Mouse (Mus musculus) monocyte, adult 2 months (primary cell): ENCODE measurements at regions not wholly inside any gene's neighbourhood (a gene's known extent, or its start where the extent isn't known, plus 50 kb on each side); places are given as distances from the start of the nearest gene placed in this dataset.

Experiments
- DNase-seq, 2 experiments: peaks; one replicate each; pipeline ENCODE4 v3.0.0; 2022; ENCODE audit warnings: low spot score in 2 of 2, low read depth in 1 of 2

GRCm38 (mm10) chr3:142979161-142979560 is 97.4 kb upstream of the Pkn2 start:
- DNase-seq: no peak

- DNase-seq: no peak
Observed at GRCm38 (mm10) chr3:142976519-142977394, 95.0 kb upstream of the Pkn2 start.

- DNase-seq: no peak
Observed at GRCm38 (mm10) chr3:142975606-142976005, 93.8 kb upstream of the Pkn2 start.

- no peak for DNase-seq
Observed at GRCm38 (mm10) chr3:142969501-142969900, 87.7 kb upstream of the Pkn2 start.

- no peak for DNase-seq
Observed at GRCm38 (mm10) chr3:142965604-142966003, 83.8 kb upstream of the Pkn2 start.

GRCm38 (mm10) chr3:142963818-142964372 is 82.1 kb upstream of the Pkn2 start:
- no peak for DNase-seq

- no peak for DNase-seq
Observed at GRCm38 (mm10) chr3:142957768-142958167, 76.0 kb upstream of the Pkn2 start.

- DNase-seq: peak in 1 of 2 experiments; percentile 5
Observed at GRCm38 (mm10) chr3:142948771-142949170, 67.0 kb upstream of the Pkn2 start.

- no peak for DNase-seq
Observed at GRCm38 (mm10) chr3:142941319-142942024, 59.7 kb upstream of the Pkn2 start.

GRCm38 (mm10) chr3:142940874-142941273 is 59.1 kb upstream of the Pkn2 start:
- no peak for DNase-seq

GRCm38 (mm10) chr3:142939773-142940172 is 58.0 kb upstream of the Pkn2 start:
- no peak for DNase-seq

- DNase-seq: no peak
Observed at GRCm38 (mm10) chr3:142935949-142936348, 54.1 kb upstream of the Pkn2 start.

- DNase-seq: no peak
Observed at GRCm38 (mm10) chr3:142934326-142934725, 52.5 kb upstream of the Pkn2 start.

- DNase-seq: no peak
Observed at GRCm38 (mm10) chr3:142933684-142934259, 52.0 kb upstream of the Pkn2 start.
